Mouse (Mus musculus): ENCODE results near the gene Bcas3. TPM values are rescaled to one million over a fixed set of nuclear protein-coding genes. Genes with fewer than 3 reads are reported as not detected.

The Bcas3 gene
- polyA plus RNA-seq, 1 experiment from 2014 or later = 16.7 TPM

DNA sequence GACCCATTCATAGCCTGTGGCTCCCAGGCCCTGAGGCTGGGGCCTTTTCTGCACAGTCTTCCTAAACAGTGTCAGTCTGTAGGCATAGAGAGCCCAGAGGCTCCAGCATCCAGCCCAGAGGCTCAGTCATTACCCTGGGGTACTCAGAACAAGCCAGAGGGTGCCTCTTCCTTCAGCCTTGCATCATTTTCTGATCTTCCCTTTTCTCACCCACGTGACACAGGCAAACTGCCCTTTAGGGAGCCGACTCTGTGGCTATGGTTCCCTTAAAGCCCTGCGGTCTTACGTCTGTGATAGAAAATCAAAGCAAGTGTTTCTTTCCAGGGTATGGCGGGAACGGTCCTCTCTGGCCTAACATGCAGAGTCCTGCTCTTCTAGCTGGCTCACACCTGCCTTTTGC lies 421.7 kb downstream of the Bcas3 start:
- H3K27ac ChIP-seq = no peak overlapping the region
- peaks cover 27% of the 10 kb centered on the region for H3K4me1 ChIP-seq
- H3K9me3 ChIP-seq = no peaks in the 10 kb centered on the region
- WGBS = 74% methylated on average over 6 of the region's 6 CpGs
- H3K4me2 ChIP-seq = no peak overlapping the region
- ATAC-seq (ENCODE audit: insufficient read depth, low FRiP score, low read depth) = no peak
- no peaks in the 10 kb centered on the region for H3K36me3 ChIP-seq
- H3K9ac ChIP-seq = no peak overlapping the region
- 0 out of 2 replicates have a peak, but pooled peaks cover 11% of the 10 kb centered on the region for H3K27me3 ChIP-seq (replicated peaks)
- H3K4me3 ChIP-seq (replicated peaks) = no peak overlapping the region

DNA sequence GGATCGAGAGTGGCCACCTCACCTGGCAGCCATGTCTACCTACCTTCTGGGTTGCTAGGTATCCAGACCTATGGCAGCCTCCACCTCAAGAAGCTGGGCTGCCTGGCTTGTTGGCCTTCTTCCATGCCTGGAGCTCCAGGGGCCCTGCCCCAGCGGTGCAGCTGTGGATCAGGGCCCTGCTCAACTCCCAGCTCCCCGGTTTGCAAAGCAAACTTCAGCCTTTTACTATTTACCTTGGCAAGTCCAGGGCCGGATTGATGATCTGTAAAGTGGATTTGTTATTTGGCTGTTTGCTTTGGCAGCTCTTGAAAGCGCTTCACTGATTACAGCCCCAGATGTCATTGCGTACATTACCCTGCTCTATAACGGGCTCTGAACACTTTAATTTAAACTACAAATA lies 422.5 kb downstream of the Bcas3 start:
- Histone ChIP-seq H3K4me2 (no peak overlapping the region), H3K9ac (no peak overlapping the region), H3K36me3 (no peaks in the 10 kb centered on the region), H3K27me3 (replicated peaks) (0 out of 2 replicates have a peak, but pooled peaks cover 11% of the 10 kb centered on the region), H3K27ac (peak overlapping the region; percentile 52; the same call in 1 of the 2 replicates), H3K9me3 (no peaks in the 10 kb centered on the region), H3K4me3 (replicated peaks) (no peak overlapping the region), H3K4me1 (peaks cover 27% of the 10 kb centered on the region)
- peak; percentile 75 for ATAC-seq (ENCODE audit: insufficient read depth, low FRiP score, low read depth)
- 31% methylated on average over 7 of the region's 7 CpGs for WGBS

DNA sequence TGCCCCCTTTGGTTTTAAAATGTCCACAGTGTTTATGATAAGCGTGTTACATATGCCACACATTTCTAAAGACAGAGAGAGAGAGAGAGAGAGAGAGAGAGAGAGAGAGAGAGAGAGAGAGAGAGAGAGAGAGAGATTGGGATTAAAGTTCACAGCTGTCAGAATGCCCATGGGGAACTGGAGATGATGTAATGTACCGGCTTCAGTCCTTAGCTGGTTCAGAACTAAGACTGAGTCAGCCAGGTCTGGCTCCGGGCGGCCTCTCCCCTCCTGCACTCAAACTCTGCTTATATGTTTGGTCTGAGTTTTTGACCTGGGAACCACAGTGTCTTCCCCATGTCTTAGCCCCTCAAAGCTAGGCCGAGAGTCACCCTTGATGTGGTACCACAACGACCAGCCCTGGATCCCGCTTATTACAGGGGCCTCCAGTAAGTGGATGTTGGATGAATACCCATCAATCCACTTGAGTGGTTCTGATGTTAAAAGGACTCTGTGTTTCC lies 423.9 kb downstream of the Bcas3 start:
- ATAC-seq (ENCODE audit: insufficient read depth, low FRiP score, low read depth) = no peak; the same call in 1 of the 2 replicates
- no peak overlapping the region for H3K9ac ChIP-seq
- H3K27me3 ChIP-seq (replicated peaks) = 0 out of 2 replicates have a peak, but pooled peaks cover 11% of the 10 kb centered on the region
- 69% methylated on average over 7 of the region's 7 CpGs for WGBS
- H3K9me3 ChIP-seq = no peaks in the 10 kb centered on the region
- H3K4me1 ChIP-seq = peaks cover 27% of the 10 kb centered on the region
- no peak overlapping the region for H3K27ac ChIP-seq
- H3K36me3 ChIP-seq = no peaks in the 10 kb centered on the region
- no peak overlapping the region for H3K4me2 ChIP-seq
- no peak overlapping the region for H3K4me3 ChIP-seq (replicated peaks)

DNA sequence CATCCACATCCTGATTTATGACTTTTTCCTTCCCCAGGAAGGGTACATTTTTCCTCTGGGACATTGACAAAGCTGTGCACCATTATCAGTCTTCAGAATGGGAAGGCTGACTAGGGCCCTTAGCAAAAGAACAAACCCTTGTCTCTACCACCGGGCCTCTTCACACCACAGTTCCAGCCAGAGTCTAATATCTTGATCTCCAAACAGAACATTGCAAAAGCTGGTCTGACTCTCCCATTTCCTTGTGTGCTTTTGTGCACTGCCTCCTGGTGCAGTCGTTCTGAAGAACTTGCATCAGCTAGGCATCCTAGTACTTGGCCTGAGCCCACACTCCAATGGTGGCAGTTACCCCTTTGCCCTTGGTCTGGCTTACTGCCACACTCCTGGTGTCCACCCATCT lies 425.0 kb downstream of the Bcas3 start:
- no peaks in the 10 kb centered on the region for H3K9me3 ChIP-seq
- no peak overlapping the region for H3K4me2 ChIP-seq
- peaks cover 27% of the 10 kb centered on the region for H3K4me1 ChIP-seq
- WGBS = 69% methylated on average over 2 of the region's 2 CpGs
- no peak overlapping the region for H3K4me3 ChIP-seq (replicated peaks)
- ATAC-seq (ENCODE audit: insufficient read depth, low FRiP score, low read depth) = no peak
- H3K27me3 ChIP-seq (replicated peaks) = 0 out of 2 replicates have a peak, but pooled peaks cover 4% of the 10 kb centered on the region
- H3K9ac ChIP-seq = no peak overlapping the region
- H3K27ac ChIP-seq = no peak overlapping the region
- H3K36me3 ChIP-seq = no peaks in the 10 kb centered on the region

DNA sequence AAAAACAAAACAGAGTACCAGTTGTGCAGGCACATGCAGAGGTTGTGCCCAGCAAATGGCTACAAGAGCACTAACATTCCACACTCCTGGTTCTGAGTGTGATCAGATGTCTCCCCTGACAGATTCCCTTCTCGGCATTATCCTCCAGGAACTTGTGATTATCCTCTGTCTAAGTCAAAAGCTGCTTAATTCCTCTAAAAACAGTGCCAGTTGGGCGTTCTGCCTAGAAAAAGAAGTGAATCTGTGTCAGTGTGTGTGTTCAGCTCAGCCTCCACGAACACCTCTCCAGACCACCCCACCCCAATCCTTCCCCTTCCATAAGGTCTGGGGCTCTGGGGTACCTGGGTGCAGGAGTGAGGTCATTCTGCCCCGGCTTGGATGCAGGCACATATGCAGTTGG lies 427.3 kb downstream of the Bcas3 start:
- Histone ChIP-seq H3K9me3 (no peaks in the 10 kb centered on the region), H3K4me3 (replicated peaks) (no peak overlapping the region), H3K4me1 (peaks cover 15% of the 10 kb centered on the region), H3K27ac (no peak overlapping the region), H3K4me2 (no peak overlapping the region), H3K9ac (no peak overlapping the region), H3K36me3 (no peaks in the 10 kb centered on the region), H3K27me3 (replicated peaks) (no peaks in the 10 kb centered on the region)
- 56% methylated on average over 4 of the region's 4 CpGs for WGBS
- no peak for ATAC-seq (ENCODE audit: insufficient read depth, low FRiP score, low read depth)

DNA sequence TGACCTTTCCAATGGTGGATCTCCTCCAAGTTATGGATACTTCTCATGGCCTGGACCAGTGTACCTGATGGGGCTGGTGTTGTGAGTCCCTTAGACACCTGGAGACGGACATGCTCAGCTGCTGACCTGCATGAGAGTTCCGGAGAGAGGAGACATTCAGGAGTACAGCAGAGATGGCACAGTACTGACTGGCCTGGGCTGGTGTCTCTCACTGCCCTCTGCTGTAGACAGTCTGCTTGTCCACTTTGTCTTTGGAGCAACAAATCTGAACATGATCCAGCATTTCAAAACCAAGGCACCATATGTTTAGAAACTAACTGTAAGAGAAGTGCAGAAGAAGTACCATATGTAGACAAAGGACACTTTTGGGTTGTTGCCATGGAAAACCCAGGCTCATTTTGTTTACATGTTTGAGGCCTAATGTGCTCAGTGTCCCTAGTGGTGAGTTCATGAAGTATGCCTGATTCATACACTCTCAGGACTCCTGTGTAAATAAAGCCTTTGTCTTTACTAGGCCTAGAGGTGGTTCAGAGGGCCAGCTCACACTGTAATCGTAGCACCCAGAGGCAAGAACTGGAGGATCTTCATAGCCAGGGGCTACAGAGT lies 433.2 kb downstream of the Bcas3 start:
- no peak overlapping the region for H3K4me2 ChIP-seq
- 0 out of 2 replicates have a peak overlapping the region, but pooled peaks have one; percentile 35 for H3K27ac ChIP-seq
- no peak for ATAC-seq (ENCODE audit: insufficient read depth, low FRiP score, low read depth)
- H3K4me1 ChIP-seq = 0 out of 2 replicates have a peak, but pooled peaks cover 8% of the 10 kb centered on the region
- no peak overlapping the region for H3K9ac ChIP-seq
- no peaks in the 10 kb centered on the region for H3K9me3 ChIP-seq
- H3K36me3 ChIP-seq = no peaks in the 10 kb centered on the region
- H3K27me3 ChIP-seq (replicated peaks) = no peaks in the 10 kb centered on the region
- WGBS = 65% methylated on average over 3 of the region's 3 CpGs
- no peak overlapping the region for H3K4me3 ChIP-seq (replicated peaks)

DNA sequence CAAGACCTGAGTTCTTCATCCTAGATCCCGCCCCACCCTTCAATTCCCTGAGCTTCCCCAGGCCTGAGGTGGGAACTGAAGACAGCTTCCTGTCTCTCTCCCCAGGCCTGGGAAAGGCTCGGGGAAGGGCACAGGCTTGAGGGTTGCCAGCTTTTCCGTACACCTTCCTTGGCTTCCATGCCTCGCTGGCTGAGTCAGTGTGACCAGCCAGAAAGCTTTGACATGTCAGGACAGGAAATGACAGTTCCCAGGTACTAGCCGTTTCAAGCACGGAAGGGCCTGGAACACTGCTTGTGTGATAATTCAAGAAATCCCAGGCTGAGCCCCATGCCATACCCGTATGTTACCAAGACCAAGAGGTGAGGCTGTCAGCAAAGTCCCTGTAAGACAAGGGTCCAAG lies 436.8 kb downstream of the Bcas3 start:
- Histone ChIP-seq H3K9ac (no peak overlapping the region), H3K4me2 (no peak overlapping the region), H3K36me3 (no peaks in the 10 kb centered on the region), H3K9me3 (no peaks in the 10 kb centered on the region), H3K4me1 (peaks cover 16% of the 10 kb centered on the region; the same call in 1 of the 2 replicates), H3K27me3 (replicated peaks) (no peaks in the 10 kb centered on the region), H3K4me3 (replicated peaks) (no peak overlapping the region), H3K27ac (peak overlapping the region; percentile 26; the same call in 1 of the 2 replicates)
- no peak for ATAC-seq (ENCODE audit: insufficient read depth, low FRiP score, low read depth)
- 74% methylated on average over 7 of the region's 7 CpGs for WGBS

DNA sequence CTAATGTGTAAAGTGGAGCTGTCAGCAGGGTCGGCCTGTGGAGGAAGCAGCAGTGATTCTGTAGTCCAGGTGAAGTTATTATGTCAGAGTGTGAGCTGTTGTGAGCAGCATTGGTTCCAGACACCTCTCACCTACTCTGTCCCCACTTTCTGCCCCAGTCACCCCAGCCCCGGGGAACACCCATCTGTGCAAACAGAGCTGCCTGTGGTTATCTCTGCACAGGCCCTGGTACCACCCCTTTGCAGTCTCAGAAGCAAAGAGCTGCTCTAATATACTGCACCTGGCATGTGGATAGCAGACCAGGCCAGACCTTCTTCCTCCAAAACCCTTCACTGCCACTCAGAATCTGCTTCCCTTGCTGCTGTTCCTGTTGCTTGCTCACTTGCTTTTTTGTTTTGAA lies 437.3 kb downstream of the Bcas3 start:
- H3K9ac ChIP-seq = no peak overlapping the region
- H3K4me3 ChIP-seq (replicated peaks) = no peak overlapping the region
- no peak overlapping the region for H3K4me2 ChIP-seq
- peak; percentile 91 for ATAC-seq (ENCODE audit: insufficient read depth, low FRiP score, low read depth)
- peak overlapping the region; percentile 52 for H3K27ac ChIP-seq
- 54% methylated on average over 2 of the region's 2 CpGs for WGBS
- no peaks in the 10 kb centered on the region for H3K27me3 ChIP-seq (replicated peaks)
- H3K36me3 ChIP-seq = no peaks in the 10 kb centered on the region
- H3K9me3 ChIP-seq = no peaks in the 10 kb centered on the region
- H3K4me1 ChIP-seq = peaks cover 16% of the 10 kb centered on the region; the same call in 1 of the 2 replicates

DNA sequence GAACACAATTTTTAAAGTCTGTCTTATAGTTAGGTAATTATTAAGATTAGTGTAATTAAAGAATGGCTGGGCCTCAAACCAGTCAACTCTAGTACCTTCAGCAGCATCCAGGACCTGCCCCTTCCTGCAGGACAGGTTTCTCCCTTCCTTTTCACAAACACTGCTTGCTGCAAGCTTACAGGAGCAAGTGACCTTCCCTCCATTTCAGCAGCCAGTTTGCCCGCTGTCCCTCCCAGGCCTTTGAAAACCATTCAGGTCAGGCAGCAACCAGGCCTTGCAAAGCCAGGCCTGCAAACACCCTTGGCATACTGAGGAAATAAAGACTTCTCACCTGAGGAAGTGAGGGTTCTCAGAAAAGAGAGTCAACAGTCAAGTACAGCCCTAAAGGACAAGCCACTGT lies 438.2 kb downstream of the Bcas3 start:
- WGBS = 67% methylated on average over 1 of the region's 1 CpGs
- no peak overlapping the region for H3K9ac ChIP-seq
- ATAC-seq (ENCODE audit: insufficient read depth, low FRiP score, low read depth) = no peak
- no peaks in the 10 kb centered on the region for H3K36me3 ChIP-seq
- H3K4me3 ChIP-seq (replicated peaks) = no peak overlapping the region
- H3K27me3 ChIP-seq (replicated peaks) = no peaks in the 10 kb centered on the region
- H3K4me2 ChIP-seq = no peak overlapping the region
- no peaks in the 10 kb centered on the region for H3K9me3 ChIP-seq
- H3K4me1 ChIP-seq = peaks cover 13% of the 10 kb centered on the region; the same call in 1 of the 2 replicates
- H3K27ac ChIP-seq = peak overlapping the region; percentile 52

DNA sequence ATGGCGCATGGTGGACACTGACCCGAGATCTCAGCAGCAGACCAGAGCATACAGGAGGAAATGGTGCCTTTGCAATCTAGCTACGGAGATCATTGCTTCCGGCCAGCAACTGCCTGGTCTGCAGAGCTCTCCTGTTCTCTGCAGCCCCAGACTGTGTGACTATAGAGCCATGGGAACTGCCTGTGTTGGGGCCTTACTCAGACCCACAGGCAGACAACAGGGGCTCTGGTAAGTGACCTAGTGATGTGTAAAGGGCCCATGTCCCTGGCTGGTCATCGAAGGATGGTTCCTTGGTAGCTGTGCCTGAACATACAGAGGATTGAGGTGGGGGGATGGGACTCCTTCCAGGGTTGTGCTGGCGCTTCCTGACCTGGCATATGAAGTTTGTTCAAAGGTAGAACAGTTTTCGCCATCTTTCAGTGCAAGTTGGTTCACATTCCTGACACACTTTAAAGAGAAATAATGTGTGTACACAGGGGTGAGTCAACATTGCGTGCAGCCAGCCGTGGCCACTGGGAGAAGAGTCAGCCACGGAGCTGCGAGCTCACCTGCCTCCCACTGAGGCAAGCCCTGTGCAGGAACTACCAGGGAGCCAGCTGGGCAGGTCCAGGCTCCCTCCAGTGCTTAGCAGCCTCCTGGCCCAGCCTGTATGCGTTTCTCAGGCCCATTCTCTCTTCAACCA lies 439.7 kb downstream of the Bcas3 start:
- H3K27me3 ChIP-seq (replicated peaks) = no peaks in the 10 kb centered on the region
- H3K27ac ChIP-seq = peak overlapping the region; percentile 52
- WGBS = 63% methylated on average over 12 of the region's 12 CpGs
- H3K36me3 ChIP-seq = no peaks in the 10 kb centered on the region
- no peak overlapping the region for H3K4me2 ChIP-seq
- H3K9me3 ChIP-seq = no peaks in the 10 kb centered on the region
- ATAC-seq (ENCODE audit: insufficient read depth, low FRiP score, low read depth) = peak; percentile 76
- no peak overlapping the region for H3K4me3 ChIP-seq (replicated peaks)
- H3K4me1 ChIP-seq = peaks cover 13% of the 10 kb centered on the region; the same call in 1 of the 2 replicates
- H3K9ac ChIP-seq = no peak overlapping the region

DNA sequence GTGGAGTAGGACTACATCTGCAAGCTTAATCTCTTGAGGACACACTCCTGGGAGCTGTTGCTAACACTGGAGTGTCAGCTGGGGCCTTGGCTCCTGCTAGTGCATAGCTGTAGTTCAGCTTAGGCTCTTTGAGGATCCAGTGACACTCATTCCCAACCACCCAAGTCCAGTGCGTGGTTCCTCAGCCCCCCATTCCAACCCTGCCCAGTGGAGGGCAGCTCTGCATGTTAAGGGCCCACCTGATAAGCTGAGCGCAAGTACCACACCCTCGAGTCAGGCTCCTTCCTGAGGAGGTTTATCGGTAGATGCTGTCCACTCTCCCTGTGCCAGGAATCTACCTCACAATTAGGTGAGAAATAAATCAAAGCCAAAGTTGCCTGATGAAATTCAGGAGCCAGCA lies 446.5 kb downstream of the Bcas3 start:
- Histone ChIP-seq H3K4me3 (replicated peaks) (no peak overlapping the region), H3K27me3 (replicated peaks) (0 out of 2 replicates have a peak, but pooled peaks cover 7% of the 10 kb centered on the region), H3K36me3 (no peaks in the 10 kb centered on the region), H3K9me3 (no peaks in the 10 kb centered on the region), H3K4me2 (no peak overlapping the region), H3K9ac (no peak overlapping the region), H3K27ac (no peak overlapping the region), H3K4me1 (no peaks in the 10 kb centered on the region)
- WGBS = 44% methylated on average over 4 of the region's 4 CpGs
- ATAC-seq (ENCODE audit: insufficient read depth, low FRiP score, low read depth) = peak; percentile 65

DNA sequence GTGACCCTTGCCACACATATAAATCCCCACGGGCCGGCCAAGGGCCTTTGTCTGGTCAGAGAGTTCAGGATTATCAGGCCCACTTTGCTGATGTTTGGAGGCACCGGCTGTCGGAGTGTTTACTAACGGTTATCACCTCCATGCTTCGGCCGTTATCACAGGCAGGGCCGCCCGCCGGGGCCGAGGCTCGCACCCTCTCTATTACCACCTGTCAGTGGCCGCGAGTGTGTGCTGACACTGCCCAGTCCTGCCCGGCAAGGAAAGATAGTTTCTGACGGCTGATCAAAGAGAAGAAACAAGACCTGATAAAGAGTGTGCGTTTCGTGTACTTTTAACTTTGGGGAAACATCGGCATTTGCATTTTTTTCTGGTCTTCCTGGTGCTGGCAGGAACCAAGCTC lies 446.9 kb downstream of the Bcas3 start:
- Histone ChIP-seq H3K27me3 (replicated peaks) (0 out of 2 replicates have a peak, but pooled peaks cover 7% of the 10 kb centered on the region), H3K4me3 (replicated peaks) (no peak overlapping the region), H3K4me2 (no peak overlapping the region), H3K27ac (no peak overlapping the region), H3K4me1 (no peaks in the 10 kb centered on the region), H3K9ac (no peak overlapping the region), H3K36me3 (no peaks in the 10 kb centered on the region), H3K9me3 (no peaks in the 10 kb centered on the region)
- WGBS = 22% methylated on average over 19 of the region's 19 CpGs
- peak; percentile 63 for ATAC-seq (ENCODE audit: insufficient read depth, low FRiP score, low read depth)

Data from stomach, embryonic 15.5 days (tissue).